Mouse (Mus musculus) limb, embryonic 13.5 days (tissue): Measurements from ENCODE around the gene Kbtbd12. TPM values are rescaled to one million over a fixed set of nuclear protein-coding genes. Genes with fewer than 3 reads are reported as not detected.

Source experiments
- ATAC-seq: fragments of 200-750 bp; cut with Nextera tagmentation; 2 replicates; pipeline ENCODE4 v1.8.0; 2017; ENCODE audit warnings: low read depth, moderate number of reproducible peaks, moderate TSS enrichment; ENCODE audit not compliant: low FRiP score
- H3K27ac ChIP-seq: fragments of 300-500 bp; sonication (generic); 2 replicates; pipeline ENCODE4 v1.5.1; 2015; ENCODE audit warnings: inconsistent platforms, mild to moderate bottlenecking, moderate library complexity
- H3K27me3 ChIP-seq: fragments of 300-500 bp; sonication (generic); 2 replicates; pipeline ENCODE4 v1.6.1; 2015; ENCODE audit warnings: mild to moderate bottlenecking, inconsistent platforms
- H3K36me3 ChIP-seq: fragments of 300-500 bp; sonication (generic); 2 replicates; pipeline ENCODE4 v1.6.1; 2015; ENCODE audit warnings: inconsistent platforms, mild to moderate bottlenecking, moderate library complexity
- H3K4me1 ChIP-seq: fragments of 300-500 bp; sonication (generic); 2 replicates; pipeline ENCODE4 v1.6.1; 2015; ENCODE audit warnings: inconsistent platforms
- H3K4me2 ChIP-seq: fragments of 300-500 bp; sonication (generic); replicated peaks from 2 replicates; pipeline ENCODE4 v1.6.1; 2015; ENCODE audit warnings: inconsistent platforms, mild to moderate bottlenecking, moderate library complexity
- H3K4me3 ChIP-seq: fragments of 300-500 bp; sonication (generic); 2 replicates; pipeline ENCODE4 v1.5.1; 2015; ENCODE audit warnings: moderate library complexity, mild to moderate bottlenecking, inconsistent platforms
- H3K9ac ChIP-seq: fragments of 300-500 bp; sonication (generic); 2 replicates; pipeline ENCODE4 v1.6.1; 2015; ENCODE audit warnings: mild to moderate bottlenecking, inconsistent platforms
- H3K9me3 ChIP-seq: fragments of 300-500 bp; sonication (generic); 2 replicates; pipeline ENCODE4 v1.6.1; 2016; ENCODE audit warnings: inconsistent platforms
- WGBS: fragments of 180-500 bp; shearing (Covaris S2); methylation state at CpG from one replicate; pipeline ENCODE4 v1.1.7; 2015; 5-methylcytosine and 5-hydroxymethylcytosine counted together
- polyA plus RNA-seq: library from polyadenylated mRNA; unstranded; fragments of >200 nt; fragmentation: Nextera tagmentation; extraction: Ambion mirVana; gene quantifications from 2 replicates; pipeline ENCODE4 v1.2.1, GENCODE M21; 2015

The Kbtbd12 gene
- polyA plus RNA-seq, 1 experiment from 2014 or later, result 0.51 TPM

- 70% methylated on average over 5 of the region's 5 CpGs for WGBS
- peak overlapping the region; percentile 96 for H3K9ac ChIP-seq
- H3K4me1 ChIP-seq, result peaks cover 23% of the 10 kb centered on the region
- no peaks in the 10 kb centered on the region for H3K27me3 ChIP-seq
- no peak overlapping the region for H3K4me3 ChIP-seq
- no peak for ATAC-seq
- H3K4me2 ChIP-seq, result peak overlapping the region; percentile 93
- no peak overlapping the region for H3K27ac ChIP-seq
- H3K9me3 ChIP-seq, result no peaks in the 10 kb centered on the region
- peaks cover 51% of the 10 kb centered on the region for H3K36me3 ChIP-seq
Measured at GRCm38 (mm10) chr6:88516667-88517066, 121.1 kb downstream of the Kbtbd12 start.

GRCm38 (mm10) chr6:88515971-88516370 is 121.8 kb downstream of the Kbtbd12 start:
- Histone ChIP-seq H3K9ac (peak overlapping the region; percentile 48; the same call in 1 of the 2 replicates), H3K27ac (no peak overlapping the region), H3K4me3 (no peak overlapping the region), H3K27me3 (no peaks in the 10 kb centered on the region), H3K9me3 (no peaks in the 10 kb centered on the region), H3K4me1 (peaks cover 23% of the 10 kb centered on the region), H3K36me3 (peaks cover 58% of the 10 kb centered on the region), H3K4me2 (no peak overlapping the region)
- 88% methylated on average over 8 of the region's 8 CpGs for WGBS
- ATAC-seq, result no peak

- Histone ChIP-seq H3K9me3 (no peaks in the 10 kb centered on the region), H3K9ac (no peak overlapping the region), H3K36me3 (peaks cover 72% of the 10 kb centered on the region), H3K4me3 (no peak overlapping the region), H3K27ac (no peak overlapping the region), H3K27me3 (no peaks in the 10 kb centered on the region), H3K4me2 (no peak overlapping the region), H3K4me1 (peaks cover 19% of the 10 kb centered on the region)
- 92% methylated on average over 4 of the region's 4 CpGs for WGBS
- ATAC-seq, result no peak
Measured at GRCm38 (mm10) chr6:88514546-88514945, 123.2 kb downstream of the Kbtbd12 start.

- Histone ChIP-seq H3K4me3 (no peak overlapping the region), H3K27me3 (no peaks in the 10 kb centered on the region), H3K27ac (no peak overlapping the region), H3K4me2 (no peak overlapping the region), H3K36me3 (peaks cover 77% of the 10 kb centered on the region), H3K4me1 (peaks cover 16% of the 10 kb centered on the region), H3K9ac (no peak overlapping the region), H3K9me3 (no peaks in the 10 kb centered on the region)
- ATAC-seq, result no peak
- WGBS, result 90% methylated on average over 8 of the region's 8 CpGs
Measured at GRCm38 (mm10) chr6:88513984-88514383, 123.8 kb downstream of the Kbtbd12 start.

GRCm38 (mm10) chr6:88503044-88503443 is 134.7 kb downstream of the Kbtbd12 start:
- no peak overlapping the region for H3K27ac ChIP-seq
- H3K4me1 ChIP-seq, result peaks cover 7% of the 10 kb centered on the region
- H3K27me3 ChIP-seq, result peaks cover 3% of the 10 kb centered on the region; the same call in 1 of the 2 replicates
- ATAC-seq, result no peak
- H3K9ac ChIP-seq, result no peak overlapping the region
- no peak overlapping the region for H3K4me3 ChIP-seq
- H3K36me3 ChIP-seq, result peaks cover 61% of the 10 kb centered on the region
- WGBS, result 94% methylated on average over 4 of the region's 4 CpGs
- H3K9me3 ChIP-seq, result no peaks in the 10 kb centered on the region
- no peak overlapping the region for H3K4me2 ChIP-seq

GRCm38 (mm10) chr6:88502030-88502970 is 135.4 kb downstream of the Kbtbd12 start:
- peaks cover 3% of the 10 kb centered on the region; the same call in 1 of the 2 replicates for H3K27me3 ChIP-seq
- no peak overlapping the region for H3K27ac ChIP-seq
- peaks cover 7% of the 10 kb centered on the region for H3K4me1 ChIP-seq
- no peak overlapping the region for H3K9ac ChIP-seq
- H3K4me3 ChIP-seq, result no peak overlapping the region
- no peaks in the 10 kb centered on the region for H3K9me3 ChIP-seq
- no peak overlapping the region for H3K4me2 ChIP-seq
- WGBS, result 78% methylated on average over 13 of the region's 13 CpGs
- peaks cover 60% of the 10 kb centered on the region for H3K36me3 ChIP-seq
- ATAC-seq, result no peak

GRCm38 (mm10) chr6:88500405-88500767 is 137.4 kb downstream of the Kbtbd12 start:
- WGBS, result 6% methylated on average over 3 of the region's 3 CpGs
- no peaks in the 10 kb centered on the region for H3K9me3 ChIP-seq
- peak overlapping the region; percentile 96 for H3K4me2 ChIP-seq
- H3K36me3 ChIP-seq, result peaks cover 55% of the 10 kb centered on the region
- H3K27me3 ChIP-seq, result peaks cover 3% of the 10 kb centered on the region; the same call in 1 of the 2 replicates
- no peak overlapping the region for H3K27ac ChIP-seq
- H3K4me3 ChIP-seq, result peak overlapping the region; percentile 57
- H3K4me1 ChIP-seq, result peaks cover 7% of the 10 kb centered on the region
- ATAC-seq, result 0 out of 2 replicates have a peak, but pooled peaks have one; percentile 3
- peak overlapping the region; percentile 77 for H3K9ac ChIP-seq

GRCm38 (mm10) chr6:88499481-88500404 is 138.0 kb downstream of the Kbtbd12 start:
- peak; percentile 75 for ATAC-seq
- 3% methylated on average over 76 of the region's 76 CpGs for WGBS
- Histone ChIP-seq H3K4me3 (peak overlapping the region; percentile 57), H3K27ac (no peak overlapping the region), H3K27me3 (peaks cover 3% of the 10 kb centered on the region; the same call in 1 of the 2 replicates), H3K4me2 (peak overlapping the region; percentile 96), H3K9ac (peak overlapping the region; percentile 77), H3K9me3 (no peaks in the 10 kb centered on the region), H3K36me3 (peaks cover 49% of the 10 kb centered on the region), H3K4me1 (peaks cover 7% of the 10 kb centered on the region)

Other genes with a start within 250 kb of the Kbtbd12 start
- 42.3 and 47.1 TPM in 2 replicates for gene Eefsec, start 191.4 kb downstream of the Kbtbd12 start, polyA plus RNA-seq
- gene Ruvbl1, start 172.5 kb downstream of the Kbtbd12 start, polyA plus RNA-seq, result 151 TPM in 2 replicates
- gene Sec61a1, start 119.0 kb downstream of the Kbtbd12 start, polyA plus RNA-seq, result 264 and 283 TPM in 2 replicates
- gene Mgll, start 86.5 kb upstream of the Kbtbd12 start, polyA plus RNA-seq, result 13.6 and 15.5 TPM in 2 replicates
- 28.0 and 30.2 TPM in 2 replicates for gene Abtb1, start 204.0 kb upstream of the Kbtbd12 start, polyA plus RNA-seq
- 108 and 114 TPM in 2 replicates for gene Podxl2, start 237.1 kb upstream of the Kbtbd12 start, polyA plus RNA-seq